Mouse (Mus musculus): Measurements from ENCODE around the gene Pdgfb. TPM values are rescaled to one million over a fixed set of nuclear protein-coding genes. Genes with fewer than 3 reads are reported as not detected.

Pdgfb gene
- polyA plus RNA-seq, 1 experiment, result 1.6 TPM

GRCm38 (mm10) chr15:80013256-80014030 lies 1.3 kb downstream of the Pdgfb start:
- Histone ChIP-seq H3K27me3 (ENCODE audit: control insufficient read depth, insufficient read depth, low read length) (no peaks in the 10 kb centered on the region), H3K27ac (ENCODE audit: control insufficient read depth, insufficient read depth, low read depth, low read length) (no peak overlapping the region), H3K4me3 (ENCODE audit: control insufficient read depth, low read depth, low read length) (peak overlapping the region; percentile 71), H3K36me3 (ENCODE audit: control insufficient read depth, insufficient read depth, low read length) (no peaks in the 10 kb centered on the region), H3K4me1 (ENCODE audit: control insufficient read depth, insufficient read depth, low read length) (peaks cover 22% of the 10 kb centered on the region)
- TF ChIP-seq POLR2A (IDR thresholded peaks at IDR 0.05; ENCODE audit: control insufficient read depth, low read depth, low read length) (no peak), CTCF (IDR thresholded peaks at IDR 0.05; ENCODE audit: control insufficient read depth, insufficient read depth, insufficient replicate concordance, low read depth, low read length) (no peak)

- Histone ChIP-seq H3K27ac (ENCODE audit: control insufficient read depth, insufficient read depth, low read depth, low read length) (no peak overlapping the region; the same call in none of the 2 replicates), H3K4me1 (ENCODE audit: control insufficient read depth, insufficient read depth, low read length) (peaks cover 22% of the 10 kb centered on the region), H3K27me3 (ENCODE audit: control insufficient read depth, insufficient read depth, low read length) (no peaks in the 10 kb centered on the region), H3K4me3 (ENCODE audit: control insufficient read depth, low read depth, low read length) (peak overlapping the region; percentile 71), H3K36me3 (ENCODE audit: control insufficient read depth, insufficient read depth, low read length) (no peaks in the 10 kb centered on the region)
- no peak for TF ChIP-seq POLR2A (IDR thresholded peaks at IDR 0.05; ENCODE audit: control insufficient read depth, low read depth, low read length)
- TF ChIP-seq CTCF (IDR thresholded peaks at IDR 0.05; ENCODE audit: control insufficient read depth, insufficient read depth, insufficient replicate concordance, low read depth, low read length), result no peak
These were observed 2.1 kb downstream of the Pdgfb start for GRCm38 (mm10) chr15:80012527-80013201.

GRCm38 (mm10) chr15:80011778-80012526 lies 2.8 kb downstream of the Pdgfb start:
- TF ChIP-seq POLR2A (IDR thresholded peaks at IDR 0.05; ENCODE audit: control insufficient read depth, low read depth, low read length) (no peak), CTCF (IDR thresholded peaks at IDR 0.05; ENCODE audit: control insufficient read depth, insufficient read depth, insufficient replicate concordance, low read depth, low read length) (no peak)
- peak overlapping the region; percentile 71 for H3K4me3 ChIP-seq (ENCODE audit: control insufficient read depth, low read depth, low read length)
- H3K36me3 ChIP-seq (ENCODE audit: control insufficient read depth, insufficient read depth, low read length), result no peaks in the 10 kb centered on the region
- H3K4me1 ChIP-seq (ENCODE audit: control insufficient read depth, insufficient read depth, low read length), result peaks cover 22% of the 10 kb centered on the region
- no peaks in the 10 kb centered on the region for H3K27me3 ChIP-seq (ENCODE audit: control insufficient read depth, insufficient read depth, low read length)
- no peak overlapping the region for H3K27ac ChIP-seq (ENCODE audit: control insufficient read depth, insufficient read depth, low read depth, low read length)

GRCm38 (mm10) chr15:80011194-80011593 lies 3.6 kb downstream of the Pdgfb start:
- Histone ChIP-seq H3K27me3 (ENCODE audit: control insufficient read depth, insufficient read depth, low read length) (no peaks in the 10 kb centered on the region), H3K36me3 (ENCODE audit: control insufficient read depth, insufficient read depth, low read length) (no peaks in the 10 kb centered on the region), H3K27ac (ENCODE audit: control insufficient read depth, insufficient read depth, low read depth, low read length) (no peak overlapping the region), H3K4me3 (ENCODE audit: control insufficient read depth, low read depth, low read length) (no peak overlapping the region), H3K4me1 (ENCODE audit: control insufficient read depth, insufficient read depth, low read length) (peaks cover 22% of the 10 kb centered on the region)
- TF ChIP-seq CTCF (IDR thresholded peaks at IDR 0.05; ENCODE audit: control insufficient read depth, insufficient read depth, insufficient replicate concordance, low read depth, low read length), result no peak
- no peak for TF ChIP-seq POLR2A (IDR thresholded peaks at IDR 0.05; ENCODE audit: control insufficient read depth, low read depth, low read length)

GRCm38 (mm10) chr15:80010182-80010558 lies 4.6 kb downstream of the Pdgfb start:
- H3K4me3 ChIP-seq (ENCODE audit: control insufficient read depth, low read depth, low read length), result no peak overlapping the region
- H3K4me1 ChIP-seq (ENCODE audit: control insufficient read depth, insufficient read depth, low read length), result peaks cover 22% of the 10 kb centered on the region

GRCm38 (mm10) chr15:80009421-80010181 lies 5.2 kb downstream of the Pdgfb start:
- TF ChIP-seq POLR2A (IDR thresholded peaks at IDR 0.05; ENCODE audit: control insufficient read depth, low read depth, low read length), result no peak
- TF ChIP-seq CTCF (IDR thresholded peaks at IDR 0.05; ENCODE audit: control insufficient read depth, insufficient read depth, insufficient replicate concordance, low read depth, low read length), result no peak
- Histone ChIP-seq H3K27ac (ENCODE audit: control insufficient read depth, insufficient read depth, low read depth, low read length) (no peak overlapping the region), H3K4me3 (ENCODE audit: control insufficient read depth, low read depth, low read length) (no peak overlapping the region), H3K36me3 (ENCODE audit: control insufficient read depth, insufficient read depth, low read length) (no peaks in the 10 kb centered on the region), H3K27me3 (ENCODE audit: control insufficient read depth, insufficient read depth, low read length) (no peaks in the 10 kb centered on the region), H3K4me1 (ENCODE audit: control insufficient read depth, insufficient read depth, low read length) (peaks cover 18% of the 10 kb centered on the region)

More at GRCm38 (mm10) chr15:80010182-80010558, 4.6 kb downstream of the Pdgfb start:
- no peak overlapping the region for H3K27ac ChIP-seq (ENCODE audit: control insufficient read depth, insufficient read depth, low read depth, low read length)
- H3K36me3 ChIP-seq (ENCODE audit: control insufficient read depth, insufficient read depth, low read length), result no peaks in the 10 kb centered on the region
- H3K27me3 ChIP-seq (ENCODE audit: control insufficient read depth, insufficient read depth, low read length), result no peaks in the 10 kb centered on the region
- no peak for TF ChIP-seq CTCF (IDR thresholded peaks at IDR 0.05; ENCODE audit: control insufficient read depth, insufficient read depth, insufficient replicate concordance, low read depth, low read length)
- TF ChIP-seq POLR2A (IDR thresholded peaks at IDR 0.05; ENCODE audit: control insufficient read depth, low read depth, low read length), result no peak

Data from testis, adult 2 months (tissue).